Mouse (Mus musculus) heart, adult 2 months (tissue): ENCODE measurements around the gene Ak9. TPM values are rescaled to one million over a fixed set of nuclear protein-coding genes. Genes with fewer than 3 reads are reported as not detected.

Experiments
- DNase-seq, 2 experiments: peaks; one replicate each; pipeline ENCODE4 v3.0.0; 2021
- H3K27ac ChIP-seq: fragments of 200-600 bp; 2 replicates; pipeline ENCODE4 v1.8.1; 2022
- H3K27me3 ChIP-seq: fragments of 200-500 bp; 2 replicates; pipeline ENCODE4 v1.6.1; 2012; ENCODE audit warnings: mild to moderate bottlenecking, low read length, inconsistent platforms, mixed read lengths; ENCODE audit not compliant: control insufficient read depth, insufficient read depth
- H3K36me3 ChIP-seq: fragments of 200-500 bp; 2 replicates; pipeline ENCODE4 v1.6.1; 2012; ENCODE audit warnings: low read length, inconsistent platforms; ENCODE audit not compliant: control insufficient read depth, insufficient read depth
- H3K4me1 ChIP-seq: fragments of 200-500 bp; 2 replicates; pipeline ENCODE4 v1.6.1; 2011; ENCODE audit warnings: low read length; ENCODE audit not compliant: control insufficient read depth, insufficient read depth
- H3K4me3 ChIP-seq: fragments of 200-600 bp; 2 replicates; pipeline ENCODE4 v1.8.1; 2022
- H3K79me2 ChIP-seq: fragments of 200-500 bp; replicated peaks from 2 replicates; pipeline ENCODE4 v1.6.1; 2012; ENCODE audit warnings: mild to moderate bottlenecking, inconsistent platforms, low read length, moderate library complexity, mixed read lengths; ENCODE audit not compliant: control insufficient read depth, insufficient read depth
- H3K9ac ChIP-seq: fragments of 200-500 bp; 2 replicates; pipeline ENCODE4 v1.6.1; 2012; ENCODE audit warnings: low read depth, mild to moderate bottlenecking, control low read depth, inconsistent platforms, low read length, mixed read lengths
- CTCF ChIP-seq: fragments of 200-600 bp; IDR thresholded peaks from 2 replicates; pipeline ENCODE4 v1.8.1; 2022; ENCODE audit warnings: antibody characterized with exemption, mild to moderate bottlenecking, moderate library complexity
- EP300 ChIP-seq: fragments of 200-500 bp; IDR thresholded peaks from 2 replicates; pipeline ENCODE4 v1.6.1; 2011; ENCODE audit warnings: low read depth, low read length, control low read depth; ENCODE audit not compliant: insufficient read depth
- POLR2A ChIP-seq: fragments of 200-500 bp; IDR thresholded peaks from 2 replicates; pipeline ENCODE4 v1.6.1; 2011; ENCODE audit warnings: mild to moderate bottlenecking, low read depth, low read length, control low read depth; ENCODE audit not compliant: insufficient read depth
- WGBS: fragments of 180-500 bp; shearing (Covaris S2); methylation state at CpG from one replicate; pipeline ENCODE4 v1.1.7; 2018; 5-methylcytosine and 5-hydroxymethylcytosine counted together
- intact Hi-C: fragments of 180-260 bp; cut with DNase I; formaldehyde crosslinking; loops from one replicate; pipeline ENCODE4 v1.15.1; 2025
- polyA plus RNA-seq: library from polyadenylated mRNA; depleted of rRNA; stranded (reverse); fragments of >200 nt; gene quantifications from 2 replicates; pipeline ENCODE4 v1.2.3, GENCODE M21; 2012
- total RNA-seq, 2 experiments: library from RNA; stranded (reverse); gene quantifications; 2 replicates each; pipeline ENCODE4 v1.2.3; 2021

Ak9 gene
- total and polyA plus RNA-seq, 3 experiments: 0.06 TPM; not detected in 2

DNA sequence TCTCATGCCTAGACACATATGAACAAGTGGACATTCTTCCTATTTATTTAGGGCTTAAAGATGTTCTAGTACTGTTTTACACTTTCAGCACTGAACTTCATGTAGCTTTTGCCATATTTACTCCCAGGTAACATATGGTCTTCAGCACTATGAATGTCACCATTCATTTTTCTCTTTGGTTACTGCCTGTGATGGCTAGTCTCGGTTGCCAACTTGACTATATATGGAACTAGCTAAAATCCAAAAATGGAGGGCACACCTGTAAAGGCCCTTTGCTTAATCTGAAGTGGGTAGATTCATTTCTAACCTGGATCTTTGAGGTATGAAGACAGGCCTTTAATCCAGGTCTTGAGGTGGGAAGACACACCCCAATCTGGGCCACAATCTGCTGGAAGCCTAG lies 28.9 kb upstream of the Ak9 start:
- Histone ChIP-seq H3K27ac (no peak overlapping the region), H3K4me1 (no peaks in the 10 kb centered on the region), H3K9ac (no peak overlapping the region), H3K4me3 (no peak overlapping the region), H3K27me3 (no peaks in the 10 kb centered on the region), H3K79me2 (no peaks in the 10 kb centered on the region), H3K36me3 (no peaks in the 10 kb centered on the region; the same call in 1 of the 2 replicates)
- intact Hi-C loops: loop anchor here (5.0 kb wide), 1 partner anchor 273 kb away; no protein-coding TSS in a partner anchor
- 96% methylated on average over 1 of the region's 1 CpGs for WGBS
- TF ChIP-seq EP300 (no peak), POLR2A (no peak), CTCF (no peak)
- DNase-seq: no peak

DNA sequence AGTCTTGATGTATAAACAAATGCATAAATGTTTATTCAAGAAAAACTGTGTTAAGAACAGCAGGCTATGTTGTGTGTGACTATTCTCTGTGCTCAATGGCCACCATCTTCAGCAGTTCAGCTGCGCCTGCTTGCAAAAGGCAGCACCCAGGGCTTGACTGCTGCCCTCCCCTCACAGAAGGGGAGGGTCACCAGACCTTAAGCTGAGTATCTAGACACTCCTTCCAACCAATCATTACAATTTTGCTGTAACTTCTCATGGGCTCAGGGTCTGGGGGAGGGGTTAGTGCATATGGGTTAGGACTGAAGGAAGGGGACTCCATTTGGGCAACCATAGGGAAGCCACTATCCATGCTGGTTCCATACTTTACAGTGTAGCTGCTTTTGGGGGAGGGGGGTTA lies 25.0 kb upstream of the Ak9 start:
- no peak for DNase-seq
- Histone ChIP-seq H3K4me1 (no peaks in the 10 kb centered on the region), H3K27me3 (no peaks in the 10 kb centered on the region), H3K4me3 (no peak overlapping the region), H3K79me2 (no peaks in the 10 kb centered on the region), H3K9ac (no peak overlapping the region), H3K27ac (no peak overlapping the region), H3K36me3 (no peaks in the 10 kb centered on the region; the same call in 1 of the 2 replicates)
- WGBS: 100% methylated on average over 1 of the region's 1 CpGs
- TF ChIP-seq POLR2A (no peak), CTCF (no peak), EP300 (no peak)
- intact Hi-C loops: no loop called here

DNA sequence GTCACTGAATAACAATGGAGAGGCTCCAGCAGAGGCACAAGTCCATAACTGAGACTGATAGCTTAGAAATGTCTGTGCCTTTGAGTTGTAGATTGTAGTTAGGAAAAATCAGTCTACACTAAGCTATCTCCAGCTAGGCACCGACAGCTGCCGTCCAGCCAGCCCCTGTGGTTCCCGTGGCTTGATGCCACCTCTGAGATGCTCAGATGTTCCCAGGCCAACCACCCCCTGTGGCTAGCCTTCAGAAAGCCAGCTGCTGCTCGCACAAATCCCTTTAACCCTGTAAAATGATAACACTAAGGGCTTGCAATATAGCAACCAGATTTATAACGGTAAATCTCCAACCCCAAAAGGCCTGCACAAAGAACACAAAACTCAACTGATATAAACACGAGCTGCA lies 23.6 kb upstream of the Ak9 start:
- no peaks in the 10 kb centered on the region for H3K79me2 ChIP-seq
- WGBS: 53% methylated on average over 6 of the region's 6 CpGs
- H3K4me3 ChIP-seq: no peak overlapping the region
- H3K4me1 ChIP-seq: no peaks in the 10 kb centered on the region
- DNase-seq: no peak
- H3K9ac ChIP-seq: no peak overlapping the region
- H3K36me3 ChIP-seq: no peaks in the 10 kb centered on the region; the same call in 1 of the 2 replicates
- no peak overlapping the region for H3K27ac ChIP-seq
- intact Hi-C loops: no loop called here
- no peak for TF ChIP-seq POLR2A
- TF ChIP-seq EP300: no peak
- no peak for TF ChIP-seq CTCF
- H3K27me3 ChIP-seq: no peaks in the 10 kb centered on the region

DNA sequence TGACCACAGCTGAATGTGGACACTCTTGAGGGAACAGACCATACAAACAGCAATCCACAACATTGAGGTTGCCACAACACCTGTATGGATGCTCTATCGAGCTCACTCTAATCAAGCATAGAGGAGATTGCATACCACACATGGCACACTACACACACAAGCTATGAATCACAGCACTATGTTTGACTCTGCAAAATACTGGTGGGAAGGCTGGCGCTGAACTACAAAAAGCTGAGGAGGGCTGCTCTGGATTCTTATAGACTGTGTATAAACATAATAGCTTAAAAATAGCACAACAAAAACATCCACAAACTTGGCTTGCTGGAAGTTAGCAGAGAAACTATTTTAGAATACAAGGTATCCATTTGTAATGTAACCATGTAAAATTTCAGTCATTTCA lies 23.0 kb upstream of the Ak9 start:
- no peaks in the 10 kb centered on the region for H3K27me3 ChIP-seq
- no peak for DNase-seq
- H3K27ac ChIP-seq: no peak overlapping the region
- H3K4me1 ChIP-seq: no peaks in the 10 kb centered on the region
- H3K4me3 ChIP-seq: no peak overlapping the region
- no peak overlapping the region for H3K9ac ChIP-seq
- H3K36me3 ChIP-seq: no peaks in the 10 kb centered on the region
- 77% methylated on average over 2 of the region's 2 CpGs for WGBS
- TF ChIP-seq EP300 (no peak), POLR2A (no peak), CTCF (no peak)
- intact Hi-C loops: no loop called here
- no peaks in the 10 kb centered on the region for H3K79me2 ChIP-seq

DNA sequence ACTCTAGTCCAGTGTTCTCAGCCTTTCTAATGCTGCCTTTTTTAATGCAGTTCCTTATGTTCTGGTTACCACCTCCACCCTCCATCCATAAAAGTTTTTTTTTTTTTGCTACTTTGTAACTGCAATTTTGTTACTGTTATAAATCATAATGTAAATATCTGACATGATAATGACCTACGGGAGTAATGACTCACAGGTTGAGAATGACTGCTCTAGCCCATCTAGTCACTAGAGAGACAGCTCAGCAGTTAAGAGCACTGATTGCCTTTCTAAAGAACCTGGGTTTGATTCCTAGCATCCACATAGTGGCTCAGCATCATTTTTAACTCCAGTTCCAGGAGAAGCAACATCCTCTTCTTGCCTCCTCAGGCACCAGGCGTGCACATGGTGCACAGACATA lies 21.7 kb upstream of the Ak9 start:
- Histone ChIP-seq H3K36me3 (no peaks in the 10 kb centered on the region), H3K27me3 (no peaks in the 10 kb centered on the region), H3K4me3 (no peak overlapping the region), H3K4me1 (no peaks in the 10 kb centered on the region), H3K9ac (no peak overlapping the region), H3K27ac (no peak overlapping the region), H3K79me2 (no peaks in the 10 kb centered on the region)
- TF ChIP-seq CTCF: no peak
- no peak for TF ChIP-seq EP300
- TF ChIP-seq POLR2A: no peak
- WGBS: 85% methylated on average over 2 of the region's 2 CpGs
- intact Hi-C loops: no loop called here
- no peak for DNase-seq

DNA sequence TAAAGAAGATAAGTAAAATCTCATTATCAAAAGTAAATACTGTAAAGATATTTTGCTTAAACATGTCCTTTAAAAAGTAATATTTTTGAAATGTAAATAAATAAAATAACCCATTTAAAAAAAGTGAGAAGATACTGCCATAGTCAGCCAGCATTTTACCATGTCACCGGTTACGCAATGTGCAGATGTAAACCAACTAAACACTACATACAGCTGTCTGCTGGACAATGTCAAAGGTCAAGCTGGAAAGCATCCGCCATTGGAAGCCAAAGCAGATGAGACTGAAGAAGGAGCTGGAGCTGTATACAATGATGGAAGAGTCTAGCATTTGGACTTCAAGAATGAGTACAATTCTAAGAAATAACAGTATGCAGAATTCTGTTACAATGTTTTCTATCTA lies 16.2 kb upstream of the Ak9 start:
- 0 out of 2 replicates have a peak, but pooled peaks cover 3% of the 10 kb centered on the region for H3K79me2 ChIP-seq
- no peak for DNase-seq
- H3K9ac ChIP-seq: no peak overlapping the region
- WGBS: 91% methylated on average over 3 of the region's 3 CpGs
- intact Hi-C loops: loop anchor here (2.0 kb wide), 1 partner anchor 283 kb away; no protein-coding TSS in a partner anchor
- no peaks in the 10 kb centered on the region for H3K27me3 ChIP-seq
- TF ChIP-seq CTCF: no peak
- no peak for TF ChIP-seq EP300
- no peak for TF ChIP-seq POLR2A
- no peak overlapping the region for H3K27ac ChIP-seq
- H3K4me3 ChIP-seq: no peak overlapping the region
- H3K4me1 ChIP-seq: peaks cover 2% of the 10 kb centered on the region
- H3K36me3 ChIP-seq: no peaks in the 10 kb centered on the region
